Mouse (Mus musculus): ENCODE measurements around the gene Srf. TPM values are rescaled to one million over a fixed set of nuclear protein-coding genes. Genes with fewer than 3 reads are reported as not detected.

Srf gene
- polyA plus RNA-seq, 1 experiment from 2014 or later = 13.1 TPM

- Histone ChIP-seq H3K27me3 (replicated peaks) (0 out of 2 replicates have a peak, but pooled peaks cover 6% of the 10 kb centered on the region), H3K9ac (no peak overlapping the region), H3K9me3 (no peaks in the 10 kb centered on the region), H3K4me3 (no peak overlapping the region), H3K4me1 (peaks cover 54% of the 10 kb centered on the region), H3K36me3 (peaks cover 53% of the 10 kb centered on the region), H3K27ac (replicated peaks) (no peak overlapping the region), H3K4me2 (no peak overlapping the region)
- WGBS = 35% methylated on average over 3 of the region's 3 CpGs
- no peak for ATAC-seq (ENCODE audit: extremely low read depth, insufficient number of reproducible peaks, low FRiP score, low TSS enrichment)
Observed at GRCm38 (mm10) chr17:46547923-46548322, 8.1 kb downstream of the Srf start.

- Histone ChIP-seq H3K27ac (replicated peaks) (peak overlapping the region; percentile 62; the same call in 1 of the 2 replicates), H3K36me3 (peaks cover 48% of the 10 kb centered on the region), H3K4me3 (peak overlapping the region; percentile 75), H3K27me3 (replicated peaks) (0 out of 2 replicates have a peak, but pooled peaks cover 6% of the 10 kb centered on the region), H3K9me3 (no peaks in the 10 kb centered on the region), H3K4me2 (peak overlapping the region; percentile 88), H3K9ac (peak overlapping the region; percentile 92), H3K4me1 (peaks cover 44% of the 10 kb centered on the region)
- no peak for ATAC-seq (ENCODE audit: extremely low read depth, insufficient number of reproducible peaks, low FRiP score, low TSS enrichment)
- 14% methylated on average over 8 of the region's 8 CpGs for WGBS
Observed at GRCm38 (mm10) chr17:46546995-46547394, 9.0 kb downstream of the Srf start.

GRCm38 (mm10) chr17:46546591-46546990, 9.4 kb downstream of the Srf start:
- 13% methylated on average over 7 of the region's 7 CpGs for WGBS
- peaks cover 40% of the 10 kb centered on the region for H3K4me1 ChIP-seq
- H3K36me3 ChIP-seq = peaks cover 47% of the 10 kb centered on the region
- H3K4me2 ChIP-seq = peak overlapping the region; percentile 88
- peak overlapping the region; percentile 62 for H3K27ac ChIP-seq (replicated peaks)
- 0 out of 2 replicates have a peak, but pooled peaks cover 6% of the 10 kb centered on the region for H3K27me3 ChIP-seq (replicated peaks)
- no peak for ATAC-seq (ENCODE audit: extremely low read depth, insufficient number of reproducible peaks, low FRiP score, low TSS enrichment)
- peak overlapping the region; percentile 75 for H3K4me3 ChIP-seq
- no peaks in the 10 kb centered on the region for H3K9me3 ChIP-seq
- peak overlapping the region; percentile 92 for H3K9ac ChIP-seq

DNA sequence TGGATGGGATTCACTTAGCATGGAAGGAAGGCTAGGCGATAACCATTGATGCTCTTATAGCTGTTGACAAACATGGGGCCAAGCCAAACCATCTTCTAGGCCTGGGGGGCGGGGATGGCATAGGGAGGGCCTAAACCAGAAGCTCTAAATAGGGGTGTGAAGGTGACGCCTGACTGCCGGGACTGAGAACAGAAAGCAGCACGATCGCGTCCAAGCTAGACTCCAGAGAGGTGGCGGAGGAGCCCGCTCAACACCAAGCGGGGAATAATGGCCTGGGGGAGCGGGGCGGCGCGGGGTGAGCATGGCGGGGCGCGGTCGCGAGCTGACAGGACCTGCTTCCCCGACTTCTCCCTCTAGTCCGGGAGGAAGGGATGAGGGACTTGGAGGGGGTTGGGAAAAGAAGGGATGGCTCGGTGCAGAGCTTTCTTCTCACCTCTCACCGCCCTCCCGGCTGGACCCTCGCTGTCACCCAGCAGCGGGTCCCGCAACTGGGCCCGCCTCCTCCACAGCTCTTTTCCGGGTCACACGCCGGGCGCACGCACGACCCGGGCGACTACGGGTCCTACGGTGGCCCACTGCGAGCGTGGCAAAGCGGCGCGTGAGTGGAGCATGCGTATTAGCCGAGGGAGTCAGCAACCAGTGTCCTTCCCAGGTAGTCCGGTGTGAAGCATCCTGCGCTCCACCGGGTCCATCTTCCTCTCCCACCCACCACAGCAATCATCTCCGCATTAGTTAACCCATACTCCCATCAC, 10.0 kb downstream of the Srf start, which contains the start of gene Cul9:
Cul9 (minus strand) TSS at position 576 of the 752 bp plus-strand sequence.
- peak within 1 kb of the TSS; percentile 92 for H3K9ac ChIP-seq
- H3K4me2 ChIP-seq = peak within 1 kb of the TSS; percentile 88
- peak within 1 kb of the TSS; percentile 62 for H3K27ac ChIP-seq (replicated peaks)
- H3K36me3 ChIP-seq = peaks cover 47% of the 10 kb centered on the region
- WGBS = 2% methylated on average over 49 of the region's 49 CpGs
- no peaks in the 10 kb centered on the region for H3K9me3 ChIP-seq
- peaks cover 34% of the 10 kb centered on the region for H3K4me1 ChIP-seq
- H3K4me3 ChIP-seq = peak within 1 kb of the TSS; percentile 75
- 0 out of 2 replicates have a peak, but pooled peaks cover 6% of the 10 kb centered on the region for H3K27me3 ChIP-seq (replicated peaks)
- peak; percentile 29; the same call in 1 of the 2 replicates for ATAC-seq (ENCODE audit: extremely low read depth, insufficient number of reproducible peaks, low FRiP score, low TSS enrichment)

DNA sequence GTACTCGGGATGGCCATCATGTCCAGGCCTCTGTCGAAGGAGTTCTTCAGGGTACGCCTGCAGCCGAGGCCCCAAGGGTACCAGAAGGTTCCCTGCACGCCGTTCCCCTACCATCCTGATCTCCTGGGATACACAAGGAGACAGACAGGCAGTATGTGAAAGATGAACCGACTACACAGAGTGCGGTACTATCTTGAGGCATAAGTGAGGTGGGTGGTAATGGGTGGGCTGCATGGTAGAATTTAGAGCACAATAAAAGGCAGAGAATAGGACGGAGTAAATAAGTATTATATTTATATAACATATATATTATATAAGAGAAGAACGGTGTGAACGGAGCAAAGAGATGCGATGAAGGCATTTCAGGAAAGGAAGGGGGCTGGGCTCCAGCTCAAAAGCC, 12.3 kb downstream of the Srf start:
- peaks cover 25% of the 10 kb centered on the region for H3K27me3 ChIP-seq (replicated peaks)

DNA sequence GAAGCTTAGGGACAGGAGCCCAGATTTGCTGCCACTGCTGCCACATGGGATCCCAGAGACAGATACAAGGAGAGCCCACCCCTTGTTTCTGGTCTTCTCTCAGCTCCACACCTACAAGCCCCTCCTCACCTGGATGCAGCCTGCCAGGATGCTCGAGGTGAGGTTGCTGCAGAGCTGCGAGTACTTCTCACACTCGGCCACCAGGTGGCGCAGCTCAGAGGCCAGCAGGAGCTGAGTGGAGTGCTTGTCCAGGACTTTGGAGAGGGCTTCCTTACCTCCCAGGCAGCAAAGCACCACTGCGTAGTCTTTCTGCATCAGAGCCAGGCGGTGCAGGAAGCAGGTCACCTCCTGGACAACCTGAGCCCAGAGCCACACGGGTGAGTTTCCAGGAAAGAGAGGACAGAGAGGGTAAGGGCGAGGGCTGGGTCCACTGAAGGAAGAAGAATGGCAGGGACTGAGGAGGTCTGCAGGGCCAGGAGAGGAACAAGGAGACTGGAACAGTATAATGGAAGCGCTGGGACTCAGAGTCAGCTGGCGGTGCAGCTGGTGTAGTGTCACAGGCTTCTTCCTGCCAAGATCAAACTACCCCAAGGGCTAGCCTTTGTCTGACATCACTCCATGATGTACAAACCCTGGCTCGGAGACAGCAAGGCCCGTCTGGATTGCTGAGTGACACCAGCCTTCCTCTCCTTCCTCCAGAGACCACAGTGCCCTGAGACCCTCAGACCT, 30.2 kb downstream of the Srf start:
- Histone ChIP-seq H3K4me2 (no peak overlapping the region), H3K27me3 (replicated peaks) (peaks cover 34% of the 10 kb centered on the region), H3K9me3 (no peaks in the 10 kb centered on the region), H3K9ac (no peak overlapping the region), H3K4me3 (no peak overlapping the region), H3K4me1 (peaks cover 8% of the 10 kb centered on the region), H3K27ac (replicated peaks) (no peak overlapping the region), H3K36me3 (peaks cover 24% of the 10 kb centered on the region; the same call in 1 of the 2 replicates)
- WGBS = 41% methylated on average over 12 of the region's 12 CpGs
- no peak for ATAC-seq (ENCODE audit: extremely low read depth, insufficient number of reproducible peaks, low FRiP score, low TSS enrichment)

More for the DNA sequence above, 12.3 kb downstream of the Srf start:
- 84% methylated on average over 12 of the region's 12 CpGs for WGBS
- Histone ChIP-seq H3K4me2 (no peak overlapping the region), H3K36me3 (peaks cover 35% of the 10 kb centered on the region), H3K4me3 (no peak overlapping the region), H3K9ac (no peak overlapping the region), H3K27ac (replicated peaks) (no peak overlapping the region), H3K4me1 (peaks cover 31% of the 10 kb centered on the region), H3K9me3 (no peaks in the 10 kb centered on the region)
- no peak for ATAC-seq (ENCODE audit: extremely low read depth, insufficient number of reproducible peaks, low FRiP score, low TSS enrichment)

GRCm38 (mm10) chr17:46525065-46525464, 30.9 kb downstream of the Srf start:
- H3K27me3 ChIP-seq (replicated peaks) = peaks cover 37% of the 10 kb centered on the region
- no peak overlapping the region for H3K4me3 ChIP-seq
- H3K9ac ChIP-seq = no peak overlapping the region
- no peak overlapping the region for H3K4me2 ChIP-seq
- H3K9me3 ChIP-seq = no peaks in the 10 kb centered on the region
- H3K36me3 ChIP-seq = peaks cover 24% of the 10 kb centered on the region; the same call in 1 of the 2 replicates
- peaks cover 15% of the 10 kb centered on the region for H3K4me1 ChIP-seq
- 71% methylated on average over 10 of the region's 10 CpGs for WGBS
- no peak for ATAC-seq (ENCODE audit: extremely low read depth, insufficient number of reproducible peaks, low FRiP score, low TSS enrichment)
- H3K27ac ChIP-seq (replicated peaks) = no peak overlapping the region

DNA sequence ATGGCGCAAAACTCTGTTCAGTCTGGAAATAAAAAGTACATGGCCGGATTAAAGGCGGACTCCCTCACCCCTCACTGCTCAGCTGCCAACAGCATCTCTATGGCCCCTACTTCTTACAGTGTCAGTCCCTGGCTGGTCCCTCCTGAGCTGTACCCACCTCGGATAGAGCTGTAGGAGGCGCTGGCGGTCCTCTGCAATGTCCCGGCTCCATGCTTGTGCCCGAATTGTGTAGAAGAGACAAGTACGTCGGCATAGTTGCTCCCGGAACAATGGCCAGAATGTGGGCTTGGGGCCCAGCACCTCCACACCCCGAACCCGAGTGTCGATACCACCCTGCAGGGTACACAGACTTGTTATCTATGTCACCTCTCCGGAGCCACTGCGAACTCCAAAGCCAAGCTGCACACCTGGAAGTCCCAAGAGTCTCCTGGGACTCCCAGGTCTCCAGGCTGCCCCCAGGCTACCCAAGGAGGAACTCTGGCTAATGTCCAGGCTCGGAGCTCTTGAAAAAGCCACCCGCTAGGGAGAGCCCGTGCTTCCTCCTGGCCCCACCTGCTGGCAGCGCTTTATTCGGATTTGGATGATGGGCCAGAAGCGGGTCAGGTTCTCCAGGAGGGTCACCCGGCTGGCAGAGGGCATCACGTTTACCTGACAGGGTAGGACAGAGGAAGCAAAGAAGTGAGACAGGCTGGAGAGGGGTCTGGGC, 33.9 kb downstream of the Srf start:
- no peak overlapping the region for H3K27ac ChIP-seq (replicated peaks)
- peaks cover 20% of the 10 kb centered on the region for H3K4me1 ChIP-seq
- no peak overlapping the region for H3K9ac ChIP-seq
- peaks cover 45% of the 10 kb centered on the region for H3K27me3 ChIP-seq (replicated peaks)
- H3K4me3 ChIP-seq = 0 out of 2 replicates have a peak overlapping the region, but pooled peaks have one; percentile 6
- ATAC-seq (ENCODE audit: extremely low read depth, insufficient number of reproducible peaks, low FRiP score, low TSS enrichment) = no peak
- H3K4me2 ChIP-seq = no peak overlapping the region
- H3K36me3 ChIP-seq = peaks cover 11% of the 10 kb centered on the region; the same call in 1 of the 2 replicates
- H3K9me3 ChIP-seq = no peaks in the 10 kb centered on the region
- WGBS = 45% methylated on average over 24 of the region's 24 CpGs

DNA sequence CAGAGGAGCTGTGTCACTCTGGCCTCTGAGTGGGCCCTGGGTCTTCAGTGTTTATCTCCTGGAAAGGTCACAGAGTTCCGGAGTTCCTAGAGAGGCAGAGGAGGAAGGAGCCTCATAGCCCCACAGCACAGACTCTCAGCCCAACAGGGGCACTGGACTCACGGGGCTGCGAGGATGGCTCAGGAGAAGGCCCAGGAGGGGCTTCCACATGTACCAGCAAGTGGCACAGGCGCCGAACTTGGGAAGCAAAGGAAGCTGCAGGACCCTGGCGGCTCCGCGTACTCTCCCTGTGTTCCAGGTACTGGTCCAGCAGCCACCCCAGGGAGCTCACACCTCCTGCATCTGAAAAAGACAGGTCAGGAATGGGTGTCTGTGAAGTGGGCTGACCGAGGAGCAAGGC, 34.8 kb downstream of the Srf start:
- 55% methylated on average over 9 of the region's 9 CpGs for WGBS
- peak overlapping the region; percentile 41 for H3K4me3 ChIP-seq
- H3K4me2 ChIP-seq = peak overlapping the region; percentile 66
- peaks cover 10% of the 10 kb centered on the region; the same call in 1 of the 2 replicates for H3K36me3 ChIP-seq
- H3K9me3 ChIP-seq = no peaks in the 10 kb centered on the region
- peaks cover 45% of the 10 kb centered on the region for H3K27me3 ChIP-seq (replicated peaks)
- H3K9ac ChIP-seq = peak overlapping the region; percentile 73
- peaks cover 20% of the 10 kb centered on the region for H3K4me1 ChIP-seq
- no peak overlapping the region for H3K27ac ChIP-seq (replicated peaks)
- ATAC-seq (ENCODE audit: extremely low read depth, insufficient number of reproducible peaks, low FRiP score, low TSS enrichment) = no peak

- Histone ChIP-seq H3K27ac (replicated peaks) (no peak overlapping the region), H3K4me1 (peaks cover 20% of the 10 kb centered on the region), H3K9ac (peak overlapping the region; percentile 73), H3K9me3 (no peaks in the 10 kb centered on the region), H3K4me2 (peak overlapping the region; percentile 66), H3K4me3 (peak overlapping the region; percentile 41), H3K27me3 (replicated peaks) (peaks cover 45% of the 10 kb centered on the region), H3K36me3 (peaks cover 7% of the 10 kb centered on the region; the same call in 1 of the 2 replicates)
- 16% methylated on average over 25 of the region's 25 CpGs for WGBS
- ATAC-seq (ENCODE audit: extremely low read depth, insufficient number of reproducible peaks, low FRiP score, low TSS enrichment) = no peak
Observed at GRCm38 (mm10) chr17:46520385-46520979, 35.5 kb downstream of the Srf start.
